Mouse (Mus musculus): ENCODE data around the gene Rps7. TPM values are rescaled to one million over a fixed set of nuclear protein-coding genes. Genes with fewer than 3 reads are reported as not detected.

The Rps7 gene
- total RNA-seq, 2 experiments from 2014 or later, result 298 to 350 TPM

DNA sequence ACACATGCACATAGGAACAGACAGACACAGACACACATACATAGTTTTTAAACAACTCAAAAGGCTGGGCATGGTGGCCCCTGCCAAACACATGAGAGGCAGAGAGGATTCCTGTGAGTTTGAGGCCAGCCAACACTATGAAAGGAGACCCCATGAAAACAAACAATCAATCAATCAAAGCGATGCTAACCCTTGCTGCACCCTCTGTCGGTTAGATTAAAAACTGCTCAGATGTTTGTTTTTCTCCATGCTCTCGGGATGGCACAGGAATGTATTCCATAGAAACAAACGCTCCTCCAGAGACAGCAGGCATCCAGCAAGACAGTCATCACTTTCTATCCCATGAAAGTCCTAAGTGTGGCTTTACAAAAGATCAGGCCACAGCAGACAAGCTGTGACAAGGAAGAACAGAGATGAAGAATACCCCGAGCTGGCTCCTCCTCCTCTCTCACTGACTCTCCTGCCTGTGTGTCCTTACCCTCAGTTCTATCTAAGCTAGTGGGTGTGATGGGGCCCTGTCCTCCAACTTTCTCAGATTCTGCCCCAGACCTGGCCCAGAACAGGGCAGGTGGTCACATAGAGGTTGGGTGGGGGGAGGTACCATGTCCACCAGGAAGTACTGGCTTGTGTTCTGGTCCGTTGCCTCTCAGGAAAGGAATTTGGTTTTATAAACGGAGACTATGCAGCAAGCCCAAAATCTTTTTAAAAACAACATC, 14.1 kb downstream of the Rps7 start:
- no peak for DNase-seq
- intact Hi-C loops (cut with DNase I), result no loop called here

DNA sequence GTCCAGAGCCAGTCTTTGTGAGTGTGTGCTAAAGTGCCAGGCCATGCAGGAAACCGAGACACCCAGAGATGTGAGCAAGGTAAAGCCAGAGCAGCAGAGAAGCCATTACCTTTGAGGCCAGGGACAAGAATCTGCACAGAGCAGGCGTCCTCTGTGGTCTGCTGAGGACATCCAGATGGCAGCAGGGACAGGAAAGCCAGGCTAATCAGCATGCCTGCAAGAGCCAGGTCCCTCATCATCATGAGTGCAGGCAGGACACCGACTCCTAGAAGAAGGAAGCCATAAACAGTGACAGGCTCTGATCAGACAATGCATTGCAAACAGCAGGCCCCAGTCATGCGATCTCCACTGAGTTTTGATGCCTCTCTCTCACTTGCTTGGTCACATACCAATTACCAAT, 18.5 kb downstream of the Rps7 start:
- intact Hi-C loops (cut with DNase I), result no loop called here

DNA sequence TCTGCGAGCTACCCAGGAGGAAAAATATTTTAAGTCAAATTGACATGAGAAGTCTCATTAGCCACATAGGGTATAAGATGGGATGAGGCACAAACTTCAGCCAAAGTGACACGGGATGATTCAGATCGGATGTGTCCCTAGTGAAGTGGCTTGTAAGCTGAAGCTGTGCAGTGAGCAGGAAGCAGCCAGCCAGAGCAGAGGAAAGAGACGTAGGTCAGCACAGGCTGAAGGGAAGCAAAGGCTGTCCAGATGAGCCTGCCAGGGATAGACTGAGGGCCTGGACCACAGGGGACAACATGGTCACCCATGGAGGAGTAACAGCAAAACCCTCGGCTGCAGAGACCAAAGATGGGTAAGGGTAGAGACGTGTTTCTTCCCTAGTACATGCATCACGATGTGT, 21.4 kb downstream of the Rps7 start:
- intact Hi-C loops (cut with DNase I), result no loop called here

More for the DNA sequence above, 18.5 kb downstream of the Rps7 start:
- DNase-seq, result no peak

DNA sequence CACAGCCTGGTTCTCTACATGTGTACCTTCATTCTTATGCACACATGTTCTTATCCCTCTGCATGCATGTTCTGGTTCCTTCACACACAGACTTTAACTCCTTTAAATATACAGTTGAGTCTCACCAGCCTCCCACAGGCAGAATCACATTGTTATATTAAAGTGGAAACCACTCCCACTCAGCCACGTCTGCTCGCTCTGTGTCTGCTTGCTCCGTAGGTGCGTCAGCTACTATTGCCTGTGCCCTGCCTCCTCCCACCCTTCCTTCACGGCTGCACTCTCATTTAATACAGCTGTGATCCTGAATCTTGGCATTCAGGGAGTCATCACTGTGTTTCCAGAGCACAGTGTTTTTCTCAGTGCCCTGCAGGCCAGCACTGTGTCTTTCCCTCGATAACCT, 23.4 kb downstream of the Rps7 start:
- intact Hi-C loops (cut with DNase I), result no loop called here
- DNase-seq, result no peak

More for the DNA sequence above, 21.4 kb downstream of the Rps7 start:
- no peak for DNase-seq

DNA sequence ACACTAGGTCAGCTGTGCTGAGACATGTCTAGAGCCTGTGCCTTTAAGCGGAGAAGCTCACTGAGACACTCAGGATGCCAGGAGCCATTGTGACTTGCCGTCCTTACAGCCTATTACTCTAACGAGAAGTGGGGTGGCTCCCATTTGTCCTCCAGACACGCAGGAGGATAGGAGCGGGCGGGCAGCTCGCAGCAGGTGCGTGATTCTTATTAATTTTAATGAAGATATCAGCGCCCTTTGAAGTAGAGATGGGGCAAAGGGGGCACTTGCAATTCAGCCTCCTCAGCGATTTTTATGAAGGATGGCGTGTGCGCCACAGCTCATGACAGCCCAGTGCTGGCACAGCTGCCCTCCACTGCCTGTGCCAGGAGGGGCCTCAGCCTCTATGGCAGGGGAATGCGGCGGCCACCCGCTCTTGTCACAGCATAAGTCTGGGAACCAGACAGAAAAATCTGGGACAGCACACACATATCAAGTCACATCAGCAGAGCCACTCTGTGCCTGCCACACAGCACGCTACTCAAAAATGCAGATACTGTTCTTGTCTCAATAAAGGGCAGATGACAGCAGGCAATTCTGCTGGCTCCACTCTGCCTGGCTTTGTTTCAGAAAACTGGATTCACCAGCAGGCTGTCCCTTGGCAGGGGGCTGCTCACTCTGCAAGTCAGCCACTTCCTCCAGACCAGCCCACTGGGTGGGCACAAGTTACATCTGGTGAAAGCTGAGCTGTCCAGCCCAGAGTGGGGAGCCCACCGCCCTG, 28.0 kb downstream of the Rps7 start:
- DNase-seq, result no peak
- intact Hi-C loops (cut with DNase I), result no loop called here

DNA sequence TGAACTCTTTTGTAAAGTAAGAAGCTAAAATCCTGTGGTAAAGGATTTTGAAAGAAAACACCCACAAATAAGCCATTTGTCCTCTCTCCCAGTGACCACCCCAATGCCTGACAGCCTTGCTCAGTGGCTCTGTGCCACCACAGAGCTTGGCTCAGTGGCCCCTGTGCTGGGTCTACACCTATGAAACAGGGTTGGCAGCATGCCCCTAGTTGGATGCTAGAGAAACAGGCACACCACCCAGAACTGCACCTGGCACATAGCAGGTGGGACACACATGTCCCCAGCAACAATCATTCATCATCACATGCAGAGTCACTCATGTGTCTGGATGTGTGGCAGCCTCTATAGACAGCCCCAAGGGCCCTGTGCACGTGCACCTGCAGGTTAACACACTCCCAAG, 32.3 kb downstream of the Rps7 start:
- DNase-seq, result no peak
- intact Hi-C loops (cut with DNase I), result no loop called here

DNA sequence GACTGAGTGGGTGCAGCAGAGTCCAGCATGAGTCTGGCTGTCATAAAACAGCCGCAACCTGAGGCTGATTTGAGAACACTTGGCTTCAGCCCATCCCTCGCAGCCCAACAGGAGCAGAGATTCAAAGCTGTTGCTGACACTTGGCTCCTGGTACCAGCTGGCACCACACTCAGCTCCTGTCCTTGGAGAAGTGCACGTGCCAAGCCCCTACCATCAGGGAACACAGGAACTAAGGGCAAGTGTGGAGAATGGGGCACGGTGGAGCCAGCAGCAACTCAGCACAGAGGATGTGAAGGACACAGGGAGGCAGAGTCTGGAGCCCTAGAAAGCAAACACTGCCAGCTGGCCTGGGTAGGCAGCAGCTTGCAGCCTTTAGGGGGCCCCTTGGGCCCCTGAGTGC, 33.5 kb downstream of the Rps7 start:
- intact Hi-C loops (cut with DNase I), result no loop called here
- peak; percentile 57 to 74 for DNase-seq

DNA sequence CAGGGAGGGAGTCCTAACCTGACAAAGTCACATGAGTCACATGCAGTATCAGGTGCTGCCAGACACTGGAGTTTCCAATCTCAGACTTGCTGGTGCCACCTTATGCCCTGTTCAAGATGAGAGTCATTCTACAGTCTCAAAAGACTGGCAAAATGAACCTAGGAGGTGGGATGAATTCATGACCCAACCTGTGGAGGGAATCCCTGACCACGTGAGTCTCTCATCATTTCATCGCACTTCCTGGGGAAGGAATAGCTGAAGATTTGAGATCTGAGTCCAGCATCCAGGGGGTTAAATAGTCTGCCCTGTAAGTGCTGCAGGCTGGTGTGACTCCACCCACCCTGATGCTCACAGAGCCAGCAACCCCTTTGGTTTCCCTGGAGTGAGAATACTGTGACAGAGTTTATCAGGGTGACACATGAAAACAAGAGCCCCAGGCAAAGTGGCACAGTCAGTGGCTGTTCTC, 37.2 kb downstream of the Rps7 start:
- intact Hi-C loops (cut with DNase I), result loop anchor here (10.0 kb wide), 1 partner anchor 536 kb away; no protein-coding TSS in a partner anchor
- no peak for DNase-seq

DNA sequence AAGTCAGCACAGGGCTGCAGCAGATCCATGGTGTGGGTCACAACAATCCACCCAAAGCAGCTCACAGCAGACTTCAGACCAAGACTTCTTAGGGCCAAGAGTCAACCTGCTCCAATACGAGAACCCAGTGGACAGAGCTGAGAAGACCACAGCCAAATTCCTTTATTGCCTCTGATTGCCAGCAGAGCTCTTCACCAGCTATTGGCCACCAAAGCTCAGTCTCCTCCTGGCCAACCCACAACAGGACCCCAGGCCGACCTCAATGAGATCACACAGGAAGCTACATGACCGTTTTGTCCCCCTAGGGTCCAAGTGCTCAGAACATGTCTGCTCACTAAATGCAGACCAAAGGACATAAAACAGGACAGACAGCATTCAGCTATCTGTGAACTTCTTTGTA, 37.6 kb downstream of the Rps7 start:
- intact Hi-C loops (cut with DNase I), result loop anchor here (10.0 kb wide), 1 partner anchor 537 kb away; no protein-coding TSS in a partner anchor
- no peak for DNase-seq

DNA sequence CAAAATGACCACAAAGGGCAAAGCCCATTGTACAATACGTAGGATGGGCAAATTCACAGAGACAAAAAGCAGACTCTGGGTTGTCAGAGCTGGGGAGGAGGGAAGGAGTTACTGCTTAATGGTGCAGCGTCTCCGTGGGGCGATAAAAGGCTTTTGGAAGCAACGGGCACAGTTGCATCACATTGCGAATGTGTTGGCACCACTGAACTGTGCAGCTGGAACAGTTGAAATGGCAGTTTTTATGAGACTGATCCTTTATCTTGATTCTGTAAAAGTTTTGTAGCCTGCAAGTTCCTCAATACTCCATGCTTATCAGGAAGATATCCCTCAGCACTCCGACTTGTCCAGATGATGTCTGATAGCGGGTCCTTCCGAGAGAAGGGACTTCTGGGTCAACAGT, 38.1 kb downstream of the Rps7 start:
- DNase-seq, result no peak
- intact Hi-C loops (cut with DNase I), result loop anchor here (10.0 kb wide), 1 partner anchor 537 kb away; no protein-coding TSS in a partner anchor

DNA sequence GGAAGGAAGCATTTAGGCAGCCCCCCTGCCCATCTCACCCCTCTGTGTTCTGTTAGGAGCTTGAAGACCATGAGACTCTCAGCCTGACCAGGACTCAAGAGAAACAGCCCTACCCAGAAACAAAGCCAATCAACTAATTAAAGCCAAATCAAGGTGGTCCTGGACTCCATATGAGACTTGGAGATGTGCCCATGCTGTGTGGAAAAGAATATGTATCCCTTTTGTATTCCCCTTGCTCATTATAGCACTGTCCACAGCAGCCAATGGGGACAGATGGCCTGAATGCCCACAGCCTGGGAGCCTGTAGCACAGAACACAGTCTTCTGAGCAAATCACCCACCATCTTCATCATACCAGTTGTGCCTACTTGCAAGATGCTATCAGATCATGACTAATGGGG, 38.9 kb downstream of the Rps7 start:
- intact Hi-C loops (cut with DNase I), result loop anchor here (10.0 kb wide), 1 partner anchor 538 kb away; no protein-coding TSS in a partner anchor
- DNase-seq, result no peak

DNA sequence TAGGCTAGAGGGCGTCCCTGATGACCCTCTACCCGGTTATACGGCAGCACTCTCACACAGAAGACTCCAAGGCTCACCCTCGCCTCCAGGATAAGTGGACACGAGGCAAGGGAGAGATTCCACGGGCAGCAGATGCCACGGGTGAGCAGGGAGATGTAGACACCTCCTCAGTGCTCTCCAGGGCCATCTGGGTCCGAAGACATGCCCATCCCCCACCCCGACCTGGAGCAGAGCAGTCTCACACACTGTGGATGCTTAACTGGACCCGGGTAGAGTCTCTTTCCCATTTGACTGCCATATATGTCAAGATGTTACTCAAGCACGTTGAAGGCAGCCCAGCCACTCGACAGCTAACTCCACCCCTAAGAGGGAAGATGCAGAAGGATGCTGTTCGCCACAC, 45.3 kb downstream of the Rps7 start:
- intact Hi-C loops (cut with DNase I), result loop anchor here (10.0 kb wide), 1 partner anchor 544 kb away; no protein-coding TSS in a partner anchor
- no peak for DNase-seq

DNA sequence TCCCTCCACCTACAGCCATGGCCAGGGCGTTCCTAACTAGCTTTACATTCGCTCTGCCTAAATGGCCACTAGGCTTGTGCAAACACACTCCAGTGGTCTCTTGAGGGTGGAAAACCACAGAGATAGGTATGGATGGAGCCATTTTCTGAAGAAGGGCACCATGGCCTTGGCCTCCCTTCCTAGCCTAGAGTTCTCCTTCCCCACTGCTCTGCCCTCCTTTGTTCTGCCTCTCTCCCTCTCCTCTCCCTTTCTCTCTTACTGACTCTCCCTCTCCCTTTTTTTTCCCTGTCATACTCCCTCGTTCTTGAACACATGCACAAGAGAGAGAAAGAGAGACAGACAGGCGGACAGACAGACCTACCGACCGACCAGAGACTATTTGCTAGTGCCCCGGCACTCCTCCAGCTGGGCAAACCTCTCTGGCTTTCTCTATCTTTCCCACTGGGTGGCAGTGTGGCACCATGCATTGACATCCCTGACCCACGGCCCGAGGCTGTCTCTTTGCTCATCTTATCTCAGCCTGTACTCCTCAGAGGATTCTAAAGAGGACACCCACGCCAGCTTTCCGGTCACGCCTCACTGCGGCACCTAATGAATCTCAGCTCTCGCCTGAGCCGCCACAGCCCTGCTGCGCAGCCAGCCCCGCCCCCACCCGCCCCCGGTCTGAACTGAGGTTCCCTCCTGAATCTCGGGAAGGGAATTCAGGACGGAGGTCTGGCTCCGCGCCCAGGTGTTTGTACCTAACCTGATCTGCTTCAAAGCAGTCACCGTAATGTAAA, 46.5 kb downstream of the Rps7 start:
- intact Hi-C loops (cut with DNase I), result loop anchor here (2.0 kb wide), 2 partner anchors 110 to 1294 kb away; no protein-coding TSS in a partner anchor

DNA sequence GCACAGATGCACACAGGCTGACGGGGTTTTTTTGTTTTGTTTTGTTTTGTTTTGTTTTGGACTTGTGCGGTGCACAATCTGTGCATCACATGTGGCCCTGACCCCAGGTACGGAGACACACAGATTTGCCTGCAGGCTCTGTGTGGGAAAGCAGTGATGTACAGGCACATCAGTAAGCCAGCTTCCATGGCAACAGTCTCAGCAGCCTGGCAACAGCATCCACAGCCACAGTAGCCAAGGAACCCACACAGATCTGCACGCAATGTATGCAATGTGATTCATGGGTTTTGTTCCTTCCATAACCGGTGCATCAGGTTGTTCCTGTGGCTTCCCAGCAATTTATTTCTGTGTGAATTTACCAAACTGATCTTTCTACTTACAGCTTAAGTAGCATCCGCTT, 47.8 kb downstream of the Rps7 start:
- DNase-seq, result no peak
- intact Hi-C loops (cut with DNase I), result loop anchor here (2.0 kb wide), 2 partner anchors 111 to 1295 kb away; no protein-coding TSS in a partner anchor

More for the DNA sequence above, 46.5 kb downstream of the Rps7 start:
- peak; percentile 81 to 88 for DNase-seq

DNA sequence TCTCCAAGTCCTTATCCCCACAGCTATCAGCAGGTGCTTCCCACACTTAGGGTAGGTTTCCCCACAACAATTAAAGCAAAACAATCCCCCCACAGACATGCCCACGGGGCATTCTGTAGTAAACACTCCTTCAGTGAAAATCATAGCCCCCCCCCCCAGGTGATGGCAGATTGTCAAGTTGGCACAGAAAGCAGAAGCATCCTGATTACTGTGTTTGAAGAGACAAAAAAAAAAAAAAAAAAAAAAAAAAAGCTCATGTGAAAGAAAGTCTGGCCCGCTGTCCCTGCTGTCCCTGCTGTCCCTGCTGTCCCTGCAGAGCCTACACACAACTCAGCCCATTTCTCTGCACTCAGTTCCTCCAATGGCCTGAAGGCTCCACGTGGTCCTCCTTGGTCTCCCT, 51.7 kb downstream of the Rps7 start:
- no peak for DNase-seq
- intact Hi-C loops (cut with DNase I), result no loop called here

DNA sequence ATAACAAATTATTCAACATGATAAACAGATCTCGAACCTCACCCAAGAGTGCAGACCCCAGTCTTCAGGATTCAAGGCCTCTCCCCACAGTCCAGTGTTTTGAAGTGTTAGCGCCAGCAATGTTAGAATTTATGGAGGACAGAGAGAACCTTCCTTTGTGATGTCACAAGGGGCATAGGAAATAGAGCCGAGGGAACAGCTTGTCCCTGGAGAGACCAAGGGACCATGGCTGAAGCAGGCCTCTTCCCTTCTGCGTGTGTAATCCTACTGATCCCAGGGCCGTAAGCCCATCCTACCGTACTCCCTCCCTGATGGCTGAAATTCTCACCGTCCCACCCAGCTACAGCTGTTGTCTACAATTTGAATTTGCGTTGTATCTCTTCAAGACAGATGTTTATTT, 53.3 kb downstream of the Rps7 start, which contains the start of gene Allc:
TSS of gene Allc (minus strand) at position 101 of the 400 bp plus-strand sequence.
- intact Hi-C loops (cut with DNase I), result no loop called here
- DNase-seq, result no peak
